Comparison of ENCODE assay signal across 9 mouse cellular contexts in the genomic region with DNA sequence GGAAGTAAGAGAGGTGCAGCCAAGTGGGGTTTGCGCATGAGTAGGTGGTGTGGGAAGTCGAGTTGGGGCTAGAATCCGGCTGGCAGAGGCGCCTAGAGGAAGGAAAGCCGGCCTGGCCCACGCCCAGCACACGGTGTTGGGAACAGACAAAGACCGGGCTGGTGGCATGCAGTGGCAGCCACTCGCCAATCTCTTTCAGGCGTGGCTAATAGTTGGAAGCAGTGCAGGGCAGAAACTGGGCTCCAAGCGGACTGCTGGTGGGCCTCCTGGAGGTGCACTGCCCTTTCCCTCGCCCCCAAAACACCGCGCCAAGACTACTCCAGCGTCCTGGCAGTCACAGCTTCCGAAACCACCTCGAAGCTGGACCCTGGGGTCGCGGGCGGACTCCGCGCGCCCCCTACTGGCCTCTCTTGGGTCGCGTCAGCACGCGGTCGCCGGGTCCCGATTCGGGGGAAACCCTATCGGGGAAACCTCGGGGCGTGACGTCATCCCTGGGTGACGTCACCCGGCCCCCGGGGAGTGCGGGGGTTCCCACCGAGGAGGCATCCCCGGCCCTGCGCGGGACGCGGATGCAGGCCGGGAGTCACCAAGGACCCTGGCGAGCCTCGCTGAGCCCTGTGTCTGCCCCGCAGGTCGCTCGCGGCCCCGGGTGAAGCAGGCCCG. TPM values are rescaled to one million over a fixed set of nuclear protein-coding genes. Genes with fewer than 3 reads are reported as not detected.
A peak's percentile ranks its signal among the peaks of the same experiment; 100 is the strongest.
DNase-seq lines count a peak whose midpoint lies in the region; ATAC-seq and TF ChIP-seq lines count a peak whose summit lies in the region.
"Had no signal": no experiment of that assay in that cellular context is flagged by ENCODE, and none has a peak within 500 bp of the region (broad histone marks: within the 10 kb centered on the region; RNA-seq: fewer than 3 reads in every experiment).

No protein-coding gene starts in this region.

- peaks cover 44% of the 10 kb centered on the region for H3K27me3 ChIP-seq in heart, embryonic 16.5 days (ENCODE audit: control insufficient read depth, insufficient read depth, low read length)
- H3K27me3 ChIP-seq in lung, embryonic 15.5 days: peaks cover 9% of the 10 kb centered on the region; the same call in 1 of the 2 replicates

- WGBS in heart, embryonic 16.5 days: 1% methylated on average over 54 of the region's 54 CpGs
- WGBS in lung, embryonic 15.5 days: 1% methylated on average over 52 of the region's 54 CpGs
- under 1% methylated on average over 54 of the region's 54 CpGs for WGBS in olfactory bulb, adult 2 months

- H3K4me3 ChIP-seq in heart, embryonic 16.5 days (ENCODE audit: low read length): peak overlapping the region; percentile 63
- H3K4me3 ChIP-seq in lung, embryonic 15.5 days: peak overlapping the region; percentile 62
- peak overlapping the region; percentile 50 for H3K4me3 ChIP-seq in olfactory bulb, adult 2 months (ENCODE audit: insufficient read depth, low read depth, low read length)

- peak overlapping the region; percentile 98 for H3K4me2 ChIP-seq in heart, embryonic 16.5 days (ENCODE audit: low read depth, low read length)
- peak overlapping the region; percentile 100 for H3K4me2 ChIP-seq in lung, embryonic 15.5 days

- peak; percentile 78 for DNase-seq in ES-CJ7 (ENCODE audit: low read depth, low spot score)
- peak; percentile 35 for DNase-seq in c-Kit-negative CD71-positive TER-119-positive erythroid progenitor cells, embryonic 14.5 days (ENCODE audit: low read depth, low spot score)
- peak; percentile 80 to 87 for DNase-seq in kidney, postnatal 25 days
- peak; percentile 73 to 86 for DNase-seq in thymus, postnatal 10 days (ENCODE audit: low spot score in 2 of 2)

- H3K4me1 ChIP-seq in heart, embryonic 16.5 days (ENCODE audit: control insufficient read depth, insufficient read depth, low read length): peaks cover 15% of the 10 kb centered on the region
- H3K4me1 ChIP-seq in lung, embryonic 15.5 days: peaks cover 26% of the 10 kb centered on the region
- H3K4me1 ChIP-seq in olfactory bulb, adult 2 months (ENCODE audit: control insufficient read depth, insufficient read depth, low read length): peaks cover 73% of the 10 kb centered on the region

- no peak overlapping the region for H3K27ac ChIP-seq in heart, embryonic 16.5 days (ENCODE audit: low read length)
- H3K27ac ChIP-seq in lung, embryonic 15.5 days: peak overlapping the region; percentile 16; the same call in 1 of the 2 replicates
- H3K27ac ChIP-seq in olfactory bulb, adult 2 months (ENCODE audit: insufficient read depth, low read depth, low read length): peak overlapping the region; percentile 50
- H3K27ac ChIP-seq: macrophage had no signal

- no peak for TF ChIP-seq POLR2A in olfactory bulb, adult 2 months (IDR thresholded peaks at IDR 0.05; ENCODE audit: insufficient read depth, low read depth, low read length)

- H3K9me3 ChIP-seq in heart, embryonic 16.5 days (replicated peaks; ENCODE audit: control insufficient read depth, low read length): no peaks in the 10 kb centered on the region
- H3K9me3 ChIP-seq in lung, embryonic 15.5 days: no peaks in the 10 kb centered on the region

- TF ChIP-seq CTCF in olfactory bulb, adult 2 months (IDR thresholded peaks at IDR 0.05; ENCODE audit: insufficient read depth, low read depth, low read length): peak; percentile 98

- H3K36me3 ChIP-seq in heart, embryonic 16.5 days (ENCODE audit: control insufficient read depth, insufficient read depth): peaks cover 13% of the 10 kb centered on the region; the same call in 1 of the 2 replicates
- H3K36me3 ChIP-seq in lung, embryonic 15.5 days: peaks cover 15% of the 10 kb centered on the region

- peak overlapping the region; percentile 71 for H3K9ac ChIP-seq in heart, embryonic 16.5 days (ENCODE audit: low read length)
- H3K9ac ChIP-seq in lung, embryonic 15.5 days: peak overlapping the region; percentile 59

- ATAC-seq in erythroid progenitor cell, adult 5-6 weeks (replicated peaks; ENCODE audit: low FRiP score, poor library complexity, severe bottlenecking): peak; percentile 61
- ATAC-seq in heart, embryonic 16.5 days (replicated peaks; ENCODE audit: extremely low read depth, insufficient read depth, low FRiP score): peak; percentile 66
- peak; percentile 62; the same call in 1 of the 2 replicates for ATAC-seq in lung, embryonic 15.5 days (ENCODE audit: borderline replicate concordance, extremely low read depth, low FRiP score, low TSS enrichment)

RNA-seq across cellular contexts. Expression of a gene that starts 7.2 kb away (rescaled TPM):
- total RNA-seq in erythroid progenitor cell, adult 5-6 weeks (2015; ENCODE audit: low replicate concordance): not detected in 2 replicates
- not detected in 2 replicates for total RNA-seq in erythroid progenitor cell, adult 5-6 weeks (2017; ENCODE audit: low replicate concordance)
- polyA plus RNA-seq in heart, embryonic 16.5 days (2015; fragmentation: Nextera tagmentation; extraction: Ambion mirVana): 0.25 and 0.28 TPM in 2 replicates
- polyA plus RNA-seq in lung, embryonic 15.5 days (2015; fragmentation: Nextera tagmentation; extraction: Ambion mirVana): 0.29 and 0.39 TPM in 2 replicates
- polyA plus RNA-seq in olfactory bulb, adult 2 months (2012; ENCODE audit: insufficient read depth, insufficient read length, low replicate concordance, missing spikeins): not detected in 2 replicates
- polyA plus RNA-seq: macrophage had no signal

RNA-seq across cellular contexts. Expression of a gene that starts 16.6 kb away (rescaled TPM):
- not detected in 2 replicates for total RNA-seq in erythroid progenitor cell, adult 5-6 weeks (2015; ENCODE audit: low replicate concordance)
- 0.45 TPM in 1 of 2 replicates, not detected in the other for total RNA-seq in erythroid progenitor cell, adult 5-6 weeks (2017; ENCODE audit: low replicate concordance)
- polyA plus RNA-seq in heart, embryonic 16.5 days (2015; fragmentation: Nextera tagmentation; extraction: Ambion mirVana): 59.4 and 62.5 TPM in 2 replicates
- polyA plus RNA-seq in lung, embryonic 15.5 days (2015; fragmentation: Nextera tagmentation; extraction: Ambion mirVana): 124 and 132 TPM in 2 replicates
- polyA plus RNA-seq in olfactory bulb, adult 2 months (2012; ENCODE audit: insufficient read depth, insufficient read length, low replicate concordance, missing spikeins): not detected in 2 replicates
- polyA plus RNA-seq: macrophage had no signal

RNA-seq across cellular contexts. Expression of a gene that starts 26.4 kb away (rescaled TPM):
- 48.2 and 55.5 TPM in 2 replicates for total RNA-seq in erythroid progenitor cell, adult 5-6 weeks (2015; ENCODE audit: low replicate concordance)
- 62.2 and 75.7 TPM in 2 replicates for total RNA-seq in erythroid progenitor cell, adult 5-6 weeks (2017; ENCODE audit: low replicate concordance)
- polyA plus RNA-seq in heart, embryonic 16.5 days (2015; fragmentation: Nextera tagmentation; extraction: Ambion mirVana): 11.4 and 19.4 TPM in 2 replicates
- polyA plus RNA-seq in lung, embryonic 15.5 days (2015; fragmentation: Nextera tagmentation; extraction: Ambion mirVana): 45.1 and 45.7 TPM in 2 replicates
- polyA plus RNA-seq in olfactory bulb, adult 2 months (2012; ENCODE audit: insufficient read depth, insufficient read length, low replicate concordance, missing spikeins): 128 TPM in 1 of 2 replicates, not detected in the other

RNA-seq across cellular contexts. Expression of a gene that starts 42.2 kb away (rescaled TPM):
- 0.84 and 1.4 TPM in 2 replicates for total RNA-seq in erythroid progenitor cell, adult 5-6 weeks (2015; ENCODE audit: low replicate concordance)
- total RNA-seq in erythroid progenitor cell, adult 5-6 weeks (2017; ENCODE audit: low replicate concordance): 0.15 and 3.5 TPM in 2 replicates
- 229 and 248 TPM in 2 replicates for polyA plus RNA-seq in heart, embryonic 16.5 days (2015; fragmentation: Nextera tagmentation; extraction: Ambion mirVana)
- 169 and 176 TPM in 2 replicates for polyA plus RNA-seq in lung, embryonic 15.5 days (2015; fragmentation: Nextera tagmentation; extraction: Ambion mirVana)
- not detected in 2 replicates for polyA plus RNA-seq in olfactory bulb, adult 2 months (2012; ENCODE audit: insufficient read depth, insufficient read length, low replicate concordance, missing spikeins)

RNA-seq across cellular contexts. Expression of a gene that starts 44.7 kb away (rescaled TPM):
- total RNA-seq in erythroid progenitor cell, adult 5-6 weeks (2015; ENCODE audit: low replicate concordance): not detected in 2 replicates
- not detected in 2 replicates for total RNA-seq in erythroid progenitor cell, adult 5-6 weeks (2017; ENCODE audit: low replicate concordance)
- 0.25 TPM in 1 of 2 replicates, not detected in the other for polyA plus RNA-seq in heart, embryonic 16.5 days (2015; fragmentation: Nextera tagmentation; extraction: Ambion mirVana)
- 0.10 and 0.65 TPM in 2 replicates for polyA plus RNA-seq in lung, embryonic 15.5 days (2015; fragmentation: Nextera tagmentation; extraction: Ambion mirVana)
- polyA plus RNA-seq in olfactory bulb, adult 2 months (2012; ENCODE audit: insufficient read depth, insufficient read length, low replicate concordance, missing spikeins): not detected in 2 replicates
- polyA plus RNA-seq: macrophage had no signal
